Mouse (Mus musculus) adipocyte (in vitro differentiated cells): ENCODE data around the gene Cdv3.

Experiments used
- DNase-seq: peaks from one replicate; pipeline ENCODE4 v3.0.0-alpha.2; 2016; ENCODE audit warnings: low spot score

Gene Cdv3

GRCm38 (mm10) chr9:103365290-103366247, at the start of gene Cdv3:
Gene Cdv3 (minus strand): TSS chr9:103365840.
- peak; percentile 100 for DNase-seq

- DNase-seq = no peak
These were observed 47.8 kb upstream of the Cdv3 start for GRCm38 (mm10) chr9:103413457-103413856.

GRCm38 (mm10) chr9:103409119-103409518, 43.5 kb upstream of the Cdv3 start:
- DNase-seq = no peak

GRCm38 (mm10) chr9:103408136-103408777, 42.6 kb upstream of the Cdv3 start:
- DNase-seq = no peak

- DNase-seq = no peak
These were observed 37.8 kb upstream of the Cdv3 start for GRCm38 (mm10) chr9:103403331-103403973.

- no peak for DNase-seq
These were observed 33.0 kb upstream of the Cdv3 start for GRCm38 (mm10) chr9:103398509-103399157.

- DNase-seq = no peak
These were observed 27.6 kb upstream of the Cdv3 start for GRCm38 (mm10) chr9:103393256-103393655.

- no peak for DNase-seq
These were observed 26.2 kb upstream of the Cdv3 start for GRCm38 (mm10) chr9:103391796-103392372.

- no peak for DNase-seq
These were observed 23.6 kb upstream of the Cdv3 start for GRCm38 (mm10) chr9:103389261-103389660.

- DNase-seq = peak; percentile 54
These were observed 21.5 kb upstream of the Cdv3 start for GRCm38 (mm10) chr9:103387011-103387653.

GRCm38 (mm10) chr9:103386573-103386972, 20.9 kb upstream of the Cdv3 start:
- DNase-seq = no peak

GRCm38 (mm10) chr9:103385600-103385999, 20.0 kb upstream of the Cdv3 start:
- DNase-seq = no peak

GRCm38 (mm10) chr9:103384141-103384796, 18.6 kb upstream of the Cdv3 start:
- no peak for DNase-seq

GRCm38 (mm10) chr9:103383576-103383975, 17.9 kb upstream of the Cdv3 start:
- no peak for DNase-seq

GRCm38 (mm10) chr9:103382989-103383388, 17.3 kb upstream of the Cdv3 start:
- DNase-seq = no peak

GRCm38 (mm10) chr9:103380566-103380965, 14.9 kb upstream of the Cdv3 start:
- DNase-seq = no peak

GRCm38 (mm10) chr9:103379199-103379598, 13.6 kb upstream of the Cdv3 start:
- no peak for DNase-seq

GRCm38 (mm10) chr9:103378686-103379085, 13.0 kb upstream of the Cdv3 start:
- DNase-seq = no peak

- DNase-seq = no peak
These were observed 11.0 kb upstream of the Cdv3 start for GRCm38 (mm10) chr9:103376346-103377320.
